Mouse (Mus musculus) liver, embryonic 14.5 days (tissue): ENCODE measurements at regions not wholly inside any gene's neighbourhood (a gene's known extent, or its start where the extent isn't known, plus 50 kb on each side); places are given as distances from the start of the nearest gene placed in this dataset.

Experiments
- ATAC-seq: fragments of 200-750 bp; cut with Nextera tagmentation; 2 replicates; pipeline ENCODE4 v1.8.0; 2017; ENCODE audit warnings: moderate number of reproducible peaks, mild to moderate bottlenecking, moderate library complexity; ENCODE audit not compliant: insufficient read depth
- DNase-seq, 3 experiments: peaks; one replicate each; pipeline ENCODE4 v3.0.0-alpha.2; 2012 to 2013; ENCODE audit warnings: low read depth in 3 of 3, low spot score in 3 of 3
- H3K27ac ChIP-seq: fragments of 300-500 bp; sonication (generic); 2 replicates; pipeline ENCODE4 v1.5.1; 2014; ENCODE audit warnings: moderate library complexity, mild to moderate bottlenecking, control low read depth, inconsistent platforms
- H3K27me3 ChIP-seq: fragments of 300-500 bp; sonication (generic); 2 replicates; pipeline ENCODE4 v1.6.1; 2014; ENCODE audit warnings: mild to moderate bottlenecking, low read length, moderate library complexity; ENCODE audit not compliant: control insufficient read depth, insufficient read depth
- H3K36me3 ChIP-seq: fragments of 300-500 bp; sonication (generic); replicated peaks from 2 replicates; pipeline ENCODE4 v1.6.1; 2014; ENCODE audit warnings: low read depth; ENCODE audit not compliant: control insufficient read depth, insufficient read depth
- H3K4me1 ChIP-seq, 2 experiments: fragments of 200-500 bp in 1 of 2; fragments of 300-500 bp in 1 of 2; sonication (generic) in 1 of 2; replicated peaks; 2 replicates each; pipeline ENCODE4 v1.6.1; 2012 to 2014; ENCODE audit warnings: antibody characterized with exemption in 1 of 2, inconsistent platforms in 1 of 2, low read length in 1 of 2; ENCODE audit not compliant: control insufficient read depth in 2 of 2, insufficient read depth in 2 of 2
- H3K4me2 ChIP-seq: fragments of 300-500 bp; sonication (generic); 2 replicates; pipeline ENCODE4 v1.6.1; 2014; ENCODE audit warnings: low read depth, mild to moderate bottlenecking, control low read depth, moderate library complexity
- H3K4me3 ChIP-seq, 2 experiments: fragments of 200-500 bp in 1 of 2; fragments of 300-500 bp in 1 of 2; sonication (generic) in 1 of 2; 2 replicates each; pipeline ENCODE4 v1.5.1; 2012 to 2014; ENCODE audit warnings: low read depth in 2 of 2, low read length in 2 of 2, mild to moderate bottlenecking in 2 of 2, control low read depth in 1 of 2, inconsistent platforms in 1 of 2, moderate library complexity in 1 of 2; ENCODE audit not compliant: insufficient read depth in 1 of 2
- H3K9ac ChIP-seq: fragments of 300-500 bp; sonication (generic); replicated peaks from 2 replicates; pipeline ENCODE4 v1.6.1; 2014; ENCODE audit warnings: mild to moderate bottlenecking, control low read depth, moderate library complexity
- H3K9me3 ChIP-seq: fragments of 300-500 bp; sonication (generic); 2 replicates; pipeline ENCODE4 v1.6.1; 2016; ENCODE audit warnings: low read length, mixed read lengths; ENCODE audit not compliant: control insufficient read depth
- CTCF ChIP-seq: IDR thresholded peaks from 2 replicates; pipeline ENCODE4 v1.5.1; 2016; ENCODE audit warnings: antibody characterized with exemption, low read depth, control low read depth
- EP300 ChIP-seq: IDR thresholded peaks from 2 replicates; pipeline ENCODE4 v1.6.1; 2016; ENCODE audit warnings: antibody characterized with exemption, low read depth
- WGBS: fragments of 180-500 bp; shearing (Covaris S2); extraction: QIAGEN DNeasy Blood & Tissue Kit; methylation state at CpG from one replicate; pipeline ENCODE4 v1.1.7; 2014; ENCODE audit not compliant: insufficient replicate concordance; 5-methylcytosine and 5-hydroxymethylcytosine counted together

GRCm38 (mm10) chr2:159645861-159646260 lies 688.1 kb downstream of the Gm826 start:
- ATAC-seq, result no peak
- no peaks in the 10 kb centered on the region for H3K4me1 ChIP-seq
- 31% methylated on average over 4 of the region's 4 CpGs for WGBS
- peak; percentile 11; the same call in 1 of the 2 replicates for TF ChIP-seq CTCF
- TF ChIP-seq EP300, result no peak
- H3K4me2 ChIP-seq, result no peak overlapping the region
- no peak overlapping the region for H3K9ac ChIP-seq
- no peaks in the 10 kb centered on the region for H3K9me3 ChIP-seq
- H3K27me3 ChIP-seq, result no peaks in the 10 kb centered on the region
- DNase-seq, result no peak
- no peak overlapping the region for H3K27ac ChIP-seq
- H3K4me3 ChIP-seq, result no peak overlapping the region
- no peaks in the 10 kb centered on the region for H3K36me3 ChIP-seq

GRCm38 (mm10) chr2:159646595-159646994 lies 687.4 kb downstream of the Gm826 start:
- H3K9ac ChIP-seq, result no peak overlapping the region
- no peak overlapping the region for H3K4me2 ChIP-seq
- no peaks in the 10 kb centered on the region for H3K9me3 ChIP-seq
- no peaks in the 10 kb centered on the region for H3K27me3 ChIP-seq
- no peaks in the 10 kb centered on the region for H3K36me3 ChIP-seq
- no peak overlapping the region for H3K27ac ChIP-seq
- no peak for DNase-seq
- 79% methylated on average over 2 of the region's 2 CpGs for WGBS
- no peaks in the 10 kb centered on the region for H3K4me1 ChIP-seq
- TF ChIP-seq EP300, result no peak
- TF ChIP-seq CTCF, result no peak
- ATAC-seq, result no peak
- no peak overlapping the region for H3K4me3 ChIP-seq

GRCm38 (mm10) chr2:159652243-159652642 lies 681.7 kb downstream of the Gm826 start:
- WGBS, result 69% methylated on average over 3 of the region's 3 CpGs
- no peaks in the 10 kb centered on the region for H3K9me3 ChIP-seq
- ATAC-seq (no peak), DNase-seq (no peak)
- H3K4me1 ChIP-seq, result no peaks in the 10 kb centered on the region
- H3K36me3 ChIP-seq, result no peaks in the 10 kb centered on the region
- no peak overlapping the region for H3K27ac ChIP-seq
- no peak overlapping the region for H3K4me2 ChIP-seq
- TF ChIP-seq EP300, result no peak
- no peak for TF ChIP-seq CTCF
- no peak overlapping the region for H3K4me3 ChIP-seq
- H3K27me3 ChIP-seq, result no peaks in the 10 kb centered on the region
- no peak overlapping the region for H3K9ac ChIP-seq

- 19% methylated on average over 3 of the region's 3 CpGs for WGBS
- Histone ChIP-seq H3K9ac (no peak overlapping the region), H3K4me3 (no peak overlapping the region), H3K36me3 (no peaks in the 10 kb centered on the region), H3K27me3 (no peaks in the 10 kb centered on the region), H3K4me2 (no peak overlapping the region), H3K9me3 (no peaks in the 10 kb centered on the region), H3K4me1 (no peaks in the 10 kb centered on the region), H3K27ac (no peak overlapping the region)
- TF ChIP-seq CTCF (no peak), EP300 (no peak)
- no peak for ATAC-seq
- no peak for DNase-seq
Measured at GRCm38 (mm10) chr2:159676845-159677244, 657.1 kb downstream of the Gm826 start.

- no peak overlapping the region for H3K27ac ChIP-seq
- TF ChIP-seq CTCF (no peak), EP300 (no peak)
Measured at GRCm38 (mm10) chr2:159680641-159681040, 653.3 kb downstream of the Gm826 start.

GRCm38 (mm10) chr2:159703100-159703499 lies 630.9 kb downstream of the Gm826 start:
- 58% methylated on average over 3 of the region's 3 CpGs for WGBS
- no peak for ATAC-seq
- no peak overlapping the region for H3K4me2 ChIP-seq

More at GRCm38 (mm10) chr2:159680641-159681040, 653.3 kb downstream of the Gm826 start:
- H3K4me2 ChIP-seq, result no peak overlapping the region
- no peak overlapping the region for H3K9ac ChIP-seq
- ATAC-seq (no peak), DNase-seq (no peak)
- 67% methylated on average over 1 of the region's 1 CpGs for WGBS
- no peak overlapping the region for H3K4me3 ChIP-seq
- no peaks in the 10 kb centered on the region for H3K36me3 ChIP-seq
- H3K27me3 ChIP-seq, result no peaks in the 10 kb centered on the region
- no peaks in the 10 kb centered on the region for H3K4me1 ChIP-seq
- H3K9me3 ChIP-seq, result no peaks in the 10 kb centered on the region

More at GRCm38 (mm10) chr2:159703100-159703499, 630.9 kb downstream of the Gm826 start:
- H3K9me3 ChIP-seq, result no peaks in the 10 kb centered on the region
- no peak overlapping the region for H3K27ac ChIP-seq
- no peaks in the 10 kb centered on the region for H3K36me3 ChIP-seq
- no peaks in the 10 kb centered on the region for H3K4me1 ChIP-seq
- no peak for DNase-seq
- no peak for TF ChIP-seq CTCF
- TF ChIP-seq EP300, result no peak
- H3K4me3 ChIP-seq, result no peak overlapping the region
- no peaks in the 10 kb centered on the region for H3K27me3 ChIP-seq
- no peak overlapping the region for H3K9ac ChIP-seq
